Mouse (Mus musculus) liver, adult (tissue): ENCODE results near the gene Greb1.

Source experiments
- GATA4 ChIP-seq: IDR thresholded peaks from 2 replicates; pipeline ENCODE4 v1.6.1; 2014; ENCODE audit warnings: mild to moderate bottlenecking, low read length; ENCODE audit not compliant: insufficient replicate concordance

Gene Greb1

GRCm38 (mm10) chr12:16800259-16800958, at the start of gene Greb1:
Gene Greb1 (minus strand): TSS chr12:16800886.
- TF ChIP-seq GATA4 = no peak

DNA sequence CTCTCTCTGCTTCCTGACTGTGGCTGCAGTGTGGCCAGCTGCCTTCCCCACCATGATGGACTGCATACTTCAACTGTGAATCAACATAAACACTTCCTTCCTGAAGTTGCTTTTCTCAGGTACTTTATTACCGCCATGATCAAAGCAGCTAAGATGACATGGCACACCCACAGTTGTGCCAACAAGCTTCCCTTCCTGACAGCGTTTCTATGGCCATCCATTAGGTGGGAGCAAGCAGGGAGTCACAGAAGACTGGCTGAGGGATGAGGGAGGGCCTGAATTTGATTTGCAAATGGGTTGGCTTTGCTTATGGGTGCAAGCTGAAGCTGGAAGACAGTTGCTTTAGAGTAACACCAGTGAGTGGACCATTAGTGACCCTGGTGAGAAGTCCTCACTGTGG, 49.1 kb upstream of the Greb1 start:
- no peak for TF ChIP-seq GATA4

DNA sequence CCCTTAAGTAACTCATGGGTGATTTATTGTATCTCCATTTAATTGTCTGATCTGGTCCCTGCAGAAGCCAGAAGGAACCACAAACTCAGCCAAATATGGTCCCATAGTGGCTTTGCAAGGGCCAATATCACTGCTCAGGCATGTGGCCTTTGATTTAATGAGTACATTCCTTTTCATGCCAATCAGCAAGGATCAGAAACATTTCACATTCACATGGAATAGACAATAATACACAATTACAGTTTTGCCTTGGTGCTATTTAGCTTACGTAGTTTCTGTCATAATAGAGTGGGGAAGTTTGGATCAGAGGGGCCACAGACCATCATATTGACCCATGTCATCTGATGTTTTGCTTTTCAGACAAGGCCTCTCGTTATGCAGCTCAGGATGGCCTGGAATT, 47.8 kb upstream of the Greb1 start:
- TF ChIP-seq GATA4 = no peak

DNA sequence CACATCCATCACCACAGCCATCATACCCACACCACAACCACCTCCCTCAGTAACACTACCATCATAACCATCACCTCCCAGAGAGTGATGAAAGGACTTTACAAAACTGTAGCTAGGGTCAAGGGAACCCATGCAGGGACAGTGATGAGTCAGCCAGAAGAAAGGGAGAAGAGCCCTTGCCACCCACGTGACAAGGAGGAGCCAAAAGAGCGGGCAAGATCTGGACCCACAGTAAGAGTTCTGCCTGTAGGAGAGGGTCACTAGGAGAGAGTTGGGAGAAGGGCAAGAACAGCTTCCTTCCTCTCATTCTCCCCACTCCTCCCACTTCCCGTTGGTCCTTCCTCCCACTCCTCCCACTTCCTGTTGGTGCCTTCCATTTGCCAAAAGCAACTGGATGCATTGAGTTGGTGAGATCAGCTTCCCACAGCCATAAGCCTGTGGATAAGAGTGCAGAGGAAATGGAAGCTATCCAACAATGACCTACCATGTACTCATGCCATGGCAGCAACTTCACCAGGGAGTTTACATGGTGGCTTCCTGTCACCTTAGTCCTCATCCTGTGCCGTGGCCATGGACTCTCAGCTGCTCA, 46.6 kb upstream of the Greb1 start:
- no peak for TF ChIP-seq GATA4

DNA sequence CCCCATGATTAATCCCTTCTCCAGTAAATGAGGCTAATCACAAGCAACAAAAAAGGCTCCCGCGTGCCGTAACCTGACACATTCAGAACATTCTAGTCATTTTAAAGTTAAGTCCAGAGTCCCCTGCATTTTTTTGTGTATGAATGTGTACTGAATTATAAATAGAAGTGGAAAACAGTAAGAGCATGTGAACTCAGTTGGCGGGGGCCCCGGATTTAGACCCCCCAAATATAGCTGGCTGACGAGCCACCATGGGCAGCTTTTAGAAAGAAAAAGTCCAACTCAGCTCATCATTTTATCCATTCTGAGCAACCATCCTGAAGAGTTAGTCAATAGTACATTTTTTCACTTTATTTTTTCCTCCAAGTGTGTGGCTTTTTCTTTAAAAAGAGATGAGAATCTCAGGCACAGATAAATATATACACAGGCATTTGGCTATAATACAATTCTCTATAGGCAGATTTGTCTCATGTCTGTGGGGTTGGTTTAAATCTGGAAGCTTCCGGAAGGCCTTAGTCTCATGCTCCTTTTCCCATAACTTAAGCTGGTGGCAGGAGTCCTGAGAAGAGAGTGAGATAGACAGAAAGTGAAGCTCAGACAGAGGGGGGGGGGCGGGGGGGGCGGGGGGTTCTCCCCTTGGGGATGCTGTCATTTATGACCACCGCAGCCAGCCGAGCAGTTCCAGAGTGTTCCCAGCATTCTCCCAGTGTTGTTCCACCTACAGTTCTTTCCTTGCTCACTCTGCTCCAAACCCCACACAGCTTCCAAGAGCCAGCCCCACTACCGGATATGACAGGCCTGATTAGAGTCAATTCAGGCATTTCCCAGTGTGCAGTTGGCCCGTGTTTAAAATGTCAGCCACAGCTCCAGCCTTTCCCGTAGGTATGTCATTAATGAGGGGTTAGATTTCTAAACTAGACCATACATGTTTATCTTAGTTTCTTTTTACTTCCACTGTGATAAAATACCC, 44.2 kb upstream of the Greb1 start:
- no peak; the same call in 1 of the 2 replicates for TF ChIP-seq GATA4

DNA sequence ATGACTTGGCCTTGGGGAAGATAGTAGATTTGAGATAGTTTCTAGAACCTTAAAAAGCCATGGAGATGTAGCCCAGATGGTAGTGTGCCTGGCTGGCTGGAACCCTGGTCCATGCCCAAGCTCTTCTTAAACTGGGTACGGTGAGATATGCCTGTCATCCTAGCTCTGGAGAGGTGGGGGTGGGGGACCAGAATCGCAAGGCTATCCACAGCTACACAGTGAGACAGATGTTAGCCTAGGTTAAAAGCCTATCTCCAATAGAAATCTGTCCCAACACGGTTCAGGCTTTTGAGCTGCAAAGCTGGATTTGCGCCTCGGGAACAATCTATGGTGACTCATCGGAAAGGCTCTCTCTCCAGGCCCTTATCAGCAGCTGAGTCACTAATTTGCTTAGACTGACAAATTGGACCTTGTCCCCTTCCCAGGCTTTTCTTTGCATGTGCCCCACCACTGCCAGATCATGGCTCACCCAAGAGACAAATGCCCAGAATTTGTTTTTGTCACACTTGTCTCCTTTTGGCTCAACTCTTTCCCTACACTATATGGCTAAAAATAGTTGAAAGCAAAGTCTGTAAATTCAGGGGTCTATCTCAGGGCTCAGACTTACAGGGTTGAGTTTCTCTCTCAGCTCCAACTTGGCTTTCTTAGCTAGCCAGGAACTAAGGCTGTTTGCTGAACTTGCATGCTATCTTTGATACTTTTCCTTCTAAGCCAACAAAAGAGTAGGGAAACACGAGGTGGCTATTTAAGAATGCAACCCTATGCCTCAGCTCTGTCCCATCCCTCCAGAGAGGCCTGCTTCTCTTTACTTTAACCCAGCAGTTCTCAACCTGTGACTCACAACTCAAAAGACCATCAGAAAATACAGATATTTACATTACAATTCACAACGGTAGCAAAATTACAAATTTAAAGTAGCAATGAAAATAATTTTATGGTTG, 40.4 kb upstream of the Greb1 start:
- peak; percentile 98 for TF ChIP-seq GATA4

- no peak for TF ChIP-seq GATA4
These were observed 37.1 kb upstream of the Greb1 start for GRCm38 (mm10) chr12:16837766-16838165.

- peak; percentile 80; the same call in 1 of the 2 replicates for TF ChIP-seq GATA4
These were observed 35.5 kb upstream of the Greb1 start for GRCm38 (mm10) chr12:16836188-16836587.

- no peak for TF ChIP-seq GATA4
These were observed 34.0 kb upstream of the Greb1 start for GRCm38 (mm10) chr12:16834701-16835100.

- no peak for TF ChIP-seq GATA4
These were observed 30.4 kb upstream of the Greb1 start for GRCm38 (mm10) chr12:16831071-16831470.

DNA sequence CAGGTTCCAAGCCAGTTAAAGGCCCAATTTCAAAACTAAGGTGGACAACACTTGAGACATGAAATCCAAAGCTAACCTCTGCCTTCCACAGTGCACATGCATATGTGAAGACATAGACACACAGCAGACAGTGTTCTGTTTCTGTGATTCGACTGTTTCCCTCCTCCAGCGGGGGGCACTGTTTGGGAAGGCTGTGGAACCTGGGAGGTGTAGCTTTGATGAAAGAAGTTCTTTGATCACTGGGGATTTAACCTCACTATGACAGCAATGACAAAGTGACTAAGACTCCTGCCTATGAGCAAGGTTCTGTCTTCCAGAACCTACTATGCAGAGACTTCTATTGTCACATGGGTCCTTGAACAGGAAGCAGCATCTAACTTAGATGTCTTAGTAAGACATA, 29.1 kb upstream of the Greb1 start:
- TF ChIP-seq GATA4 = no peak

DNA sequence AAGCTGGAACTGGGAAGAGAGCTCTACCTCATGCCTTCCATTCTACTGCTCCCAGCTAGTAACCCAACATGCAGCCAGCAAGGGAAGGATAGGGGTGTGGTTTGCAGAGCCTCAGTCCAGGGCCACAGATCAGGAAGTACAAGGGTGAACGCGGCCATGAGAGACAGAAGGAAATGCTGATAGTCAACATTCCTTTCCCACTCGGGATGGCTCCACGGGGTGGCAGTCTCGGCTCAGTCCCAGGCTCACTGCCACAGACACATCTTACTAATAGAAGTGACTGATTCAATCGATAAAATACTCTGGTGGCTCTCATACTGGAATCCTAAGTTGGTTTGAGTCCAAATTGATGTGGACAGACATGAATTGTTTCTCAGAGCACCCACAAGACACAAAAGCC, 27.8 kb upstream of the Greb1 start:
- TF ChIP-seq GATA4 = peak; percentile 49; the same call in 1 of the 2 replicates

- TF ChIP-seq GATA4 = no peak
These were observed 23.0 kb upstream of the Greb1 start for GRCm38 (mm10) chr12:16823701-16824100.

DNA sequence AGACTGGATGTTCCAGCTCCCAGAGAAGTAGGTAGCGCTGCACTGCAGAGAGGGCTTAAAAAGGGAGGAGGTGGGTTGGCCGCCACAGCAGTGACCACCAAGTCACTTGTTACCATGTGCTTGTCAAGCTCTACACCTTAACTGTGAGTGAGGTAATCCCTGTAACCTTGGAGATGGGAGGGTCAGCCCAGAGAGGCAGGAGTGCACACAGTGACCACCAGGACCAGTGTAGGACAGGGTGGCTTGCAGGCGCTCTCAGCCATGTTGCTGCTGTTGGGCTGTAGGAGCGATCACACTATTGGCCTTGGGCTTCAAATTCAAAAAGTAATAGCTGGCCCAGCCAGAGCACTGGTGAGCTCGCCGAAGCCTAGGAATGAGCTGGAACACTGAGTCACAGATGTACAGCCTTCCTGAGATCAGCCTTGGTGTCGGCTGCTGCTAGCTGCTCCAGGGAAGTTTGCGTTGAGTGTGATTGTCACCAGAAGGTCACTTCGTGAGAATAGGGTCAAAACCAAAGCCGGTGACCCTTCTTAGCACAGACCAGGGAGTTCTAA, 21.6 kb upstream of the Greb1 start:
- no peak for TF ChIP-seq GATA4
